Mouse (Mus musculus) CD4-positive helper T cell, adult 2 months (primary cell): ENCODE data around the gene Aars2.

Experiments
- DNase-seq: peaks from one replicate; pipeline ENCODE4 v3.0.0-alpha.2; 2012; ENCODE audit warnings: low read depth, missing footprints, low spot score

The Aars2 gene

GRCm38 (mm10) chr17:45542705-45543104, 36.1 kb downstream of the Aars2 start:
- DNase-seq, result no peak

GRCm38 (mm10) chr17:45543115-45543514, 36.5 kb downstream of the Aars2 start:
- no peak for DNase-seq

- DNase-seq, result no peak
These were observed 37.6 kb downstream of the Aars2 start for GRCm38 (mm10) chr17:45544001-45544872.

- no peak for DNase-seq
These were observed 38.2 kb downstream of the Aars2 start for GRCm38 (mm10) chr17:45544873-45545277.

- no peak for DNase-seq
These were observed 38.8 kb downstream of the Aars2 start for GRCm38 (mm10) chr17:45545278-45545961.

- DNase-seq, result no peak
These were observed 40.3 kb downstream of the Aars2 start for GRCm38 (mm10) chr17:45546941-45547340.

GRCm38 (mm10) chr17:45547461-45548190, 41.0 kb downstream of the Aars2 start:
- DNase-seq, result no peak

- DNase-seq, result peak; percentile 44
These were observed 42.2 kb downstream of the Aars2 start for GRCm38 (mm10) chr17:45548541-45549512.

- peak; percentile 45 for DNase-seq
These were observed 43.1 kb downstream of the Aars2 start, which contains the start of gene Tmem151b for GRCm38 (mm10) chr17:45549617-45550181. Gene Tmem151b, minus strand, starts transcription at chr17:45549677.

GRCm38 (mm10) chr17:45550253-45550652, 43.6 kb downstream of the Aars2 start:
- DNase-seq, result no peak

GRCm38 (mm10) chr17:45551249-45551796, 44.7 kb downstream of the Aars2 start:
- no peak for DNase-seq

GRCm38 (mm10) chr17:45551816-45552451, 45.3 kb downstream of the Aars2 start:
- DNase-seq, result peak; percentile 86

GRCm38 (mm10) chr17:45553065-45553464, 46.4 kb downstream of the Aars2 start:
- no peak for DNase-seq

- DNase-seq, result peak; percentile 42
These were observed 47.8 kb downstream of the Aars2 start for GRCm38 (mm10) chr17:45554420-45554819.

GRCm38 (mm10) chr17:45555452-45556106, 48.9 kb downstream of the Aars2 start, which contains the start of gene Nfkbie:
Gene Nfkbie, plus strand, starts transcription at chr17:45555703.
- DNase-seq, result peak; percentile 96

- no peak for DNase-seq
These were observed 49.5 kb downstream of the Aars2 start for GRCm38 (mm10) chr17:45556107-45556489.

GRCm38 (mm10) chr17:45556514-45557245, 50.0 kb downstream of the Aars2 start:
- no peak for DNase-seq

- peak; percentile 68 for DNase-seq
These were observed 50.7 kb downstream of the Aars2 start for GRCm38 (mm10) chr17:45557246-45557824.
